Mouse (Mus musculus) forebrain, postnatal 0 days (tissue): ENCODE results near the gene 4930470P17Rik. TPM values are rescaled to one million over a fixed set of nuclear protein-coding genes. Genes with fewer than 3 reads are reported as not detected.
A peak's percentile ranks its signal among the peaks of the same experiment; 100 is the strongest.

Experiments used
- ATAC-seq: fragments of 200-750 bp; cut with Nextera tagmentation; 2 replicates; pipeline ENCODE4 v1.8.0; 2017; ENCODE audit warnings: mild to moderate bottlenecking, moderate library complexity
- DNase-seq: peaks from one replicate; pipeline ENCODE4 v3.0.0-alpha.2; 2015
- H3K27ac ChIP-seq: fragments of 300-500 bp; sonication (generic); 2 replicates; pipeline ENCODE4 v1.5.1; 2014; ENCODE audit warnings: low read depth, mild to moderate bottlenecking, antibody characterized with exemption, low read length, moderate library complexity, mixed read lengths
- H3K27me3 ChIP-seq: fragments of 300-500 bp; sonication (generic); 2 replicates; pipeline ENCODE4 v1.6.1; 2014; ENCODE audit warnings: mild to moderate bottlenecking, low read length, mixed read lengths; ENCODE audit not compliant: insufficient read depth
- H3K36me3 ChIP-seq: fragments of 300-500 bp; sonication (generic); 2 replicates; pipeline ENCODE4 v1.6.1; 2014; ENCODE audit warnings: mild to moderate bottlenecking, moderate library complexity; ENCODE audit not compliant: insufficient read depth
- H3K4me1 ChIP-seq: fragments of 300-500 bp; sonication (generic); 2 replicates; pipeline ENCODE4 v1.6.1; 2014; ENCODE audit warnings: antibody characterized with exemption; ENCODE audit not compliant: insufficient read depth
- H3K4me2 ChIP-seq: fragments of 300-500 bp; sonication (generic); 2 replicates; pipeline ENCODE4 v1.6.1; 2014; ENCODE audit warnings: low read depth, mild to moderate bottlenecking, moderate library complexity
- H3K4me3 ChIP-seq: fragments of 300-500 bp; sonication (generic); 2 replicates; pipeline ENCODE4 v1.5.1; 2014; ENCODE audit warnings: low read depth, low read length, mixed read lengths
- H3K9ac ChIP-seq: fragments of 300-500 bp; sonication (generic); 2 replicates; pipeline ENCODE4 v1.6.1; 2014; ENCODE audit warnings: mild to moderate bottlenecking
- H3K9me3 ChIP-seq: fragments of 300-500 bp; sonication (generic); 2 replicates; pipeline ENCODE4 v1.6.1; 2016; ENCODE audit warnings: low read length
- CTCF ChIP-seq: sonication (generic); IDR thresholded peaks from 2 replicates; pipeline ENCODE4 v1.5.1; 2016; ENCODE audit warnings: antibody characterized with exemption, control low read depth, low read depth
- WGBS: fragments of 180-500 bp; shearing (Covaris S2); extraction: QIAGEN DNeasy Blood & Tissue Kit; methylation state at CpG from one replicate; pipeline ENCODE4 v1.1.7; 2014; 5-methylcytosine and 5-hydroxymethylcytosine counted together
- polyA plus RNA-seq: library from polyadenylated mRNA; unstranded; fragments of >200 nt; fragmentation: Nextera tagmentation; extraction: Ambion mirVana; gene quantifications from 2 replicates; pipeline ENCODE4 v1.2.1, GENCODE M21; 2015
- total RNA-seq: library from RNA; depleted of rRNA; stranded (reverse); fragments of >200 nt; gene quantifications from 2 replicates; pipeline ENCODE4 v1.2.3, GENCODE M21; 2014

Gene 4930470P17Rik
- total and polyA plus RNA-seq, 2 experiments from 2014 or later, result 0.11 TPM; not detected in 1

GRCm38 (mm10) chr2:170552088-170552487 is 49.7 kb downstream of the 4930470P17Rik start:
- peaks cover 9% of the 10 kb centered on the region; the same call in 1 of the 2 replicates for H3K4me1 ChIP-seq
- 29% methylated on average over 7 of the region's 7 CpGs for WGBS
- no peak overlapping the region for H3K4me3 ChIP-seq

GRCm38 (mm10) chr2:170550240-170550639 is 51.6 kb downstream of the 4930470P17Rik start:
- peak; percentile 74 for ATAC-seq
- no peak for TF ChIP-seq CTCF
- H3K27ac ChIP-seq, result peak overlapping the region; percentile 40; the same call in 1 of the 2 replicates
- H3K36me3 ChIP-seq, result no peaks in the 10 kb centered on the region
- DNase-seq, result peak; percentile 84
- no peaks in the 10 kb centered on the region for H3K27me3 ChIP-seq
- no peaks in the 10 kb centered on the region for H3K9me3 ChIP-seq
- WGBS, result 11% methylated on average over 5 of the region's 5 CpGs
- H3K4me2 ChIP-seq, result no peak overlapping the region
- no peak overlapping the region for H3K9ac ChIP-seq
- no peak overlapping the region for H3K4me3 ChIP-seq
- H3K4me1 ChIP-seq, result peaks cover 9% of the 10 kb centered on the region; the same call in 1 of the 2 replicates

More at GRCm38 (mm10) chr2:170552088-170552487, 49.7 kb downstream of the 4930470P17Rik start:
- peak; percentile 76 for ATAC-seq
- Histone ChIP-seq H3K9ac (no peak overlapping the region), H3K4me2 (no peak overlapping the region), H3K27ac (no peak overlapping the region), H3K9me3 (no peaks in the 10 kb centered on the region), H3K27me3 (no peaks in the 10 kb centered on the region), H3K36me3 (no peaks in the 10 kb centered on the region)
- DNase-seq, result no peak
- TF ChIP-seq CTCF, result no peak

GRCm38 (mm10) chr2:170549146-170549545 is 52.7 kb downstream of the 4930470P17Rik start:
- Histone ChIP-seq H3K27me3 (no peaks in the 10 kb centered on the region), H3K4me1 (peaks cover 9% of the 10 kb centered on the region; the same call in 1 of the 2 replicates), H3K4me3 (no peak overlapping the region), H3K9ac (no peak overlapping the region), H3K27ac (no peak overlapping the region), H3K9me3 (no peaks in the 10 kb centered on the region), H3K36me3 (no peaks in the 10 kb centered on the region), H3K4me2 (no peak overlapping the region)
- no peak for DNase-seq
- TF ChIP-seq CTCF, result no peak
- WGBS, result 49% methylated on average over 2 of the region's 2 CpGs
- ATAC-seq, result no peak

GRCm38 (mm10) chr2:170548046-170548445 is 53.8 kb downstream of the 4930470P17Rik start:
- Histone ChIP-seq H3K4me2 (no peak overlapping the region), H3K4me3 (no peak overlapping the region)
- ATAC-seq, result no peak

GRCm38 (mm10) chr2:170547526-170547925 is 54.3 kb downstream of the 4930470P17Rik start:
- no peak overlapping the region for H3K9ac ChIP-seq
- no peaks in the 10 kb centered on the region for H3K27me3 ChIP-seq
- peaks cover 9% of the 10 kb centered on the region; the same call in 1 of the 2 replicates for H3K4me1 ChIP-seq
- 26% methylated on average over 6 of the region's 6 CpGs for WGBS
- H3K27ac ChIP-seq, result no peak overlapping the region
- no peaks in the 10 kb centered on the region for H3K9me3 ChIP-seq
- ATAC-seq (no peak), DNase-seq (no peak)
- no peak overlapping the region for H3K4me2 ChIP-seq
- H3K36me3 ChIP-seq, result no peaks in the 10 kb centered on the region
- no peak for TF ChIP-seq CTCF
- H3K4me3 ChIP-seq, result no peak overlapping the region

More at GRCm38 (mm10) chr2:170548046-170548445, 53.8 kb downstream of the 4930470P17Rik start:
- H3K27me3 ChIP-seq, result no peaks in the 10 kb centered on the region
- H3K27ac ChIP-seq, result no peak overlapping the region
- 37% methylated on average over 4 of the region's 4 CpGs for WGBS
- no peaks in the 10 kb centered on the region for H3K9me3 ChIP-seq
- no peak for TF ChIP-seq CTCF
- H3K9ac ChIP-seq, result no peak overlapping the region
- H3K4me1 ChIP-seq, result peaks cover 9% of the 10 kb centered on the region; the same call in 1 of the 2 replicates
- no peaks in the 10 kb centered on the region for H3K36me3 ChIP-seq
- no peak for DNase-seq

GRCm38 (mm10) chr2:170545745-170546144 is 56.1 kb downstream of the 4930470P17Rik start:
- Histone ChIP-seq H3K4me2 (no peak overlapping the region), H3K9ac (no peak overlapping the region), H3K27me3 (no peaks in the 10 kb centered on the region), H3K9me3 (no peaks in the 10 kb centered on the region), H3K4me3 (no peak overlapping the region), H3K27ac (no peak overlapping the region), H3K4me1 (0 out of 2 replicates have a peak, but pooled peaks cover 7% of the 10 kb centered on the region), H3K36me3 (no peaks in the 10 kb centered on the region)
- WGBS, result 70% methylated on average over 4 of the region's 4 CpGs
- ATAC-seq (no peak), DNase-seq (no peak)
- no peak for TF ChIP-seq CTCF

GRCm38 (mm10) chr2:170544950-170545349 is 56.9 kb downstream of the 4930470P17Rik start:
- Histone ChIP-seq H3K9me3 (no peaks in the 10 kb centered on the region), H3K4me2 (no peak overlapping the region), H3K36me3 (no peaks in the 10 kb centered on the region), H3K27me3 (no peaks in the 10 kb centered on the region), H3K9ac (no peak overlapping the region), H3K4me1 (0 out of 2 replicates have a peak, but pooled peaks cover 7% of the 10 kb centered on the region), H3K4me3 (no peak overlapping the region), H3K27ac (no peak overlapping the region)
- DNase-seq (no peak), ATAC-seq (no peak)
- 85% methylated on average over 7 of the region's 7 CpGs for WGBS
- no peak for TF ChIP-seq CTCF
